Mouse (Mus musculus) heart, adult 2 months (tissue): ENCODE data around the gene Rbm5.

Source experiments
- CTCF ChIP-seq: fragments of 200-600 bp; IDR thresholded peaks from 2 replicates; pipeline ENCODE4 v1.8.1; 2022; ENCODE audit warnings: antibody characterized with exemption, mild to moderate bottlenecking, moderate library complexity
- EP300 ChIP-seq: fragments of 200-500 bp; IDR thresholded peaks from 2 replicates; pipeline ENCODE4 v1.6.1; 2011; ENCODE audit warnings: low read depth, low read length, control low read depth; ENCODE audit not compliant: insufficient read depth
- POLR2A ChIP-seq: fragments of 200-500 bp; IDR thresholded peaks from 2 replicates; pipeline ENCODE4 v1.6.1; 2011; ENCODE audit warnings: mild to moderate bottlenecking, low read depth, low read length, control low read depth; ENCODE audit not compliant: insufficient read depth

DNA sequence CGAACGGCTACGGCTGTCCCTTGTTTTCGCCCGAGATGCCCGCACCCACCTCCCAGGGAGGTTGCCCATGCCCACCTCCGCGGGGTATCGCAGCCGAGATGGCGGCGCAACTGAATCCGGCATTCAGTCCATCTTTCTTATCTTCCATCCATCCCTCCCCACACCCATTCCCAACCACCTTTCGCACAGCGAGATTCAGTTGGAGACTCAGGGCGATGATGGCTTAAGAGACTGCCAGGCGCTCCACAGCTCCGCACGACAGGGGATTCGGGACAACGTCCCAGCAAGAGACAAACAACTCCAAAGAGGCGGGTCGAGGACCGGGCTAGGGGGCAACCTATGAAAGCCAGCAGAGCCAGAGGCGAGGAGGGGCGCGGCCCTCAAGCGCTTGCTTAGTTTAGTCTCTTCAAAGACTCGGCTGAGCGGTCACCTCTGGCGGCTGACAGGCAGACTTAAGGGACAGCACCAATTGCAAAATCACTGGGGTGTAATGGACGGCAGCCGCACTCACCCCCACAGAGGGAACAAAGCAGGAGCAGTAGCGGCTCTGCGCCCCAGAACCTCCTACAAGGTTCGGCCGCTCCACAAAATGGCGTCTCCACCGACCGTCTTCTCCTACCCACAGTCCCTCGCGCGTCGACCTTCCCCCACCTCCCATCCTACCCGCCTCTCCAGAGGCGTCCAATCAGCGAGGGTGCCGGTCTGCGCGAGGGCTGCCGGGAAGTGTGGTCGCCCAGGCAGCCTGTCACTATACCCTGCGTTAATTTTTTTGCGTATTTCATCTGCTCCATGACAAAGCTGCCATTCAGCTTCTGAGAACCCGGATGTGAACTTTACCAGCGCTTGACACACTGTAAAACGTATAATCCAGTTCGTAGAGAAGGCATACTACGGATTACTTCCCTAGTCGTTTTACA, at the start of gene Rbm5:
- TF ChIP-seq EP300 (peak; percentile 72), CTCF (no peak), POLR2A (peak; percentile 97)
